Mouse (Mus musculus) limb, embryonic 14.5 days (tissue): Measurements from ENCODE around the gene Spata2. TPM values are rescaled to one million over a fixed set of nuclear protein-coding genes. Genes with fewer than 3 reads are reported as not detected.

Source experiments
- ATAC-seq: fragments of 200-750 bp; cut with Nextera tagmentation; 2 replicates; pipeline ENCODE4 v1.8.0; 2017; ENCODE audit warnings: low read depth, moderate number of reproducible peaks, moderate TSS enrichment; ENCODE audit not compliant: low FRiP score
- DNase-seq: peaks from one replicate; pipeline ENCODE4 v3.0.0-alpha.2; 2015; ENCODE audit warnings: low spot score
- H3K27ac ChIP-seq: fragments of 300-500 bp; sonication (generic); replicated peaks from 2 replicates; pipeline ENCODE4 v1.5.1; 2014; ENCODE audit warnings: low read depth, mild to moderate bottlenecking, low read length, moderate library complexity, mixed read lengths
- H3K27me3 ChIP-seq: fragments of 300-500 bp; sonication (generic); 2 replicates; pipeline ENCODE4 v1.6.1; 2014; ENCODE audit warnings: low read length, mixed read lengths; ENCODE audit not compliant: control insufficient read depth, insufficient read depth
- H3K36me3 ChIP-seq: fragments of 300-500 bp; sonication (generic); 2 replicates; pipeline ENCODE4 v1.6.1; 2014; ENCODE audit warnings: mild to moderate bottlenecking, low read length, moderate library complexity, mixed read lengths; ENCODE audit not compliant: control insufficient read depth, insufficient read depth
- H3K4me1 ChIP-seq: fragments of 300-500 bp; sonication (generic); 2 replicates; pipeline ENCODE4 v1.6.1; 2014; ENCODE audit warnings: antibody characterized with exemption, low read length, mixed read lengths; ENCODE audit not compliant: control insufficient read depth, insufficient read depth
- H3K4me2 ChIP-seq: fragments of 300-500 bp; sonication (generic); replicated peaks from 2 replicates; pipeline ENCODE4 v1.6.1; 2014; ENCODE audit warnings: low read depth, mild to moderate bottlenecking, low read length, moderate library complexity; ENCODE audit not compliant: severe bottlenecking
- H3K4me3 ChIP-seq: fragments of 300-500 bp; sonication (generic); replicated peaks from 2 replicates; pipeline ENCODE4 v1.5.1; 2014; ENCODE audit warnings: low read length
- H3K9ac ChIP-seq: fragments of 300-500 bp; sonication (generic); 2 replicates; pipeline ENCODE4 v1.6.1; 2014; ENCODE audit warnings: mild to moderate bottlenecking, low read depth, low read length, moderate library complexity; ENCODE audit not compliant: severe bottlenecking
- H3K9me3 ChIP-seq: fragments of 300-500 bp; sonication (generic); 2 replicates; pipeline ENCODE4 v1.6.1; 2016; ENCODE audit warnings: low read length; ENCODE audit not compliant: control insufficient read depth
- POLR2A ChIP-seq: fragments of 200-500 bp; IDR thresholded peaks from 2 replicates; pipeline ENCODE4 v1.8.0; 2012; ENCODE audit warnings: inconsistent platforms, mild to moderate bottlenecking, moderate library complexity, borderline replicate concordance; ENCODE audit not compliant: insufficient read depth, insufficient read length; ENCODE audit errors: extremely low read depth
- WGBS: fragments of 180-500 bp; shearing (Covaris S2); extraction: QIAGEN DNeasy Blood & Tissue Kit; methylation state at CpG from one replicate; pipeline ENCODE4 v1.1.7; 2014; 5-methylcytosine and 5-hydroxymethylcytosine counted together
- polyA plus RNA-seq, 2 experiments: library from polyadenylated mRNA; depleted of rRNA in 1 of 2; stranded (reverse) in 1 of 2; unstranded in 1 of 2; fragments of >200 nt; fragmentation: Nextera tagmentation in 1 of 2; extraction: Ambion mirVana in 1 of 2; gene quantifications; 2 replicates each; pipeline versions ENCODE4 v1.2.1 to v1.2.3; 2012 to 2014

Gene Spata2
- polyA plus RNA-seq, 2 experiments: 12.4 to 17.8 TPM

GRCm38 (mm10) chr2:167484932-167485331 lies 7.8 kb downstream of the Spata2 start:
- Histone ChIP-seq H3K4me2 (no peak overlapping the region), H3K9me3 (no peaks in the 10 kb centered on the region), H3K4me1 (no peaks in the 10 kb centered on the region), H3K27ac (no peak overlapping the region), H3K9ac (no peak overlapping the region), H3K4me3 (no peak overlapping the region), H3K27me3 (no peaks in the 10 kb centered on the region), H3K36me3 (peaks cover 43% of the 10 kb centered on the region)
- WGBS: 91% methylated on average over 11 of the region's 11 CpGs
- TF ChIP-seq POLR2A: no peak
- DNase-seq (no peak), ATAC-seq (no peak)

- no peaks in the 10 kb centered on the region for H3K4me1 ChIP-seq
- no peaks in the 10 kb centered on the region for H3K9me3 ChIP-seq
- 93% methylated on average over 24 of the region's 24 CpGs for WGBS
- H3K4me2 ChIP-seq: no peak overlapping the region
- H3K9ac ChIP-seq: no peak overlapping the region
- H3K36me3 ChIP-seq: peaks cover 44% of the 10 kb centered on the region
- H3K27me3 ChIP-seq: no peaks in the 10 kb centered on the region
- H3K4me3 ChIP-seq: no peak overlapping the region
- no peak for DNase-seq
- ATAC-seq: no peak
- TF ChIP-seq POLR2A: no peak
- no peak overlapping the region for H3K27ac ChIP-seq
Observed at GRCm38 (mm10) chr2:167483827-167484410, 8.8 kb downstream of the Spata2 start.

- Histone ChIP-seq H3K4me2 (no peak overlapping the region), H3K27ac (no peak overlapping the region), H3K4me3 (no peak overlapping the region), H3K9ac (no peak overlapping the region), H3K9me3 (no peaks in the 10 kb centered on the region), H3K27me3 (no peaks in the 10 kb centered on the region), H3K36me3 (peaks cover 44% of the 10 kb centered on the region), H3K4me1 (no peaks in the 10 kb centered on the region)
- TF ChIP-seq POLR2A: no peak
- WGBS: 90% methylated on average over 27 of the region's 27 CpGs
- no peak for ATAC-seq
- no peak for DNase-seq
Observed at GRCm38 (mm10) chr2:167483081-167483826, 9.4 kb downstream of the Spata2 start.

- Histone ChIP-seq H3K9ac (no peak overlapping the region), H3K4me1 (no peaks in the 10 kb centered on the region), H3K27ac (no peak overlapping the region), H3K4me3 (no peak overlapping the region), H3K9me3 (no peaks in the 10 kb centered on the region), H3K27me3 (no peaks in the 10 kb centered on the region), H3K36me3 (peaks cover 44% of the 10 kb centered on the region), H3K4me2 (no peak overlapping the region)
- no peak for TF ChIP-seq POLR2A
- DNase-seq: no peak
- ATAC-seq: no peak
- WGBS: 98% methylated on average over 4 of the region's 4 CpGs
Observed at GRCm38 (mm10) chr2:167482681-167483080, 10.0 kb downstream of the Spata2 start.

GRCm38 (mm10) chr2:167479501-167479900 lies 13.2 kb downstream of the Spata2 start:
- no peaks in the 10 kb centered on the region for H3K9me3 ChIP-seq
- H3K36me3 ChIP-seq: peaks cover 50% of the 10 kb centered on the region
- ATAC-seq: no peak

More at GRCm38 (mm10) chr2:167479501-167479900, 13.2 kb downstream of the Spata2 start:
- Histone ChIP-seq H3K27ac (no peak overlapping the region), H3K4me1 (peaks cover 8% of the 10 kb centered on the region; the same call in 1 of the 2 replicates), H3K27me3 (no peaks in the 10 kb centered on the region), H3K4me3 (no peak overlapping the region), H3K4me2 (no peak overlapping the region), H3K9ac (no peak overlapping the region; the same call in 1 of the 2 replicates)
- 90% methylated on average over 1 of the region's 1 CpGs for WGBS
- TF ChIP-seq POLR2A: no peak
- DNase-seq: no peak
